Mouse (Mus musculus) naive thymus-derived CD4-positive, alpha-beta T cell, adult 5 months (primary cell): ENCODE results near the gene Ugt8a. TPM values are rescaled to one million over a fixed set of nuclear protein-coding genes. Genes with fewer than 3 reads are reported as not detected.

Experiments
- polyA plus RNA-seq: library from polyadenylated mRNA; unstranded; fragments of 100-300 nt; shearing (Covaris generic); gene quantifications from one replicate; pipeline ENCODE4 v1.2.1, GENCODE M21; 2017

The Ugt8a gene
- 0.12 TPM for polyA plus RNA-seq

GRCm38 (mm10) chr3:125938092-125938755 is at the start of gene Ugt8a:
Gene Ugt8a (minus strand): TSS chr3:125938619.

